Mouse (Mus musculus): ENCODE measurements at regions not wholly inside any gene's neighbourhood (a gene's known extent, or its start where the extent isn't known, plus 50 kb on each side); places are given as distances from the start of the nearest gene placed in this dataset.

DNA sequence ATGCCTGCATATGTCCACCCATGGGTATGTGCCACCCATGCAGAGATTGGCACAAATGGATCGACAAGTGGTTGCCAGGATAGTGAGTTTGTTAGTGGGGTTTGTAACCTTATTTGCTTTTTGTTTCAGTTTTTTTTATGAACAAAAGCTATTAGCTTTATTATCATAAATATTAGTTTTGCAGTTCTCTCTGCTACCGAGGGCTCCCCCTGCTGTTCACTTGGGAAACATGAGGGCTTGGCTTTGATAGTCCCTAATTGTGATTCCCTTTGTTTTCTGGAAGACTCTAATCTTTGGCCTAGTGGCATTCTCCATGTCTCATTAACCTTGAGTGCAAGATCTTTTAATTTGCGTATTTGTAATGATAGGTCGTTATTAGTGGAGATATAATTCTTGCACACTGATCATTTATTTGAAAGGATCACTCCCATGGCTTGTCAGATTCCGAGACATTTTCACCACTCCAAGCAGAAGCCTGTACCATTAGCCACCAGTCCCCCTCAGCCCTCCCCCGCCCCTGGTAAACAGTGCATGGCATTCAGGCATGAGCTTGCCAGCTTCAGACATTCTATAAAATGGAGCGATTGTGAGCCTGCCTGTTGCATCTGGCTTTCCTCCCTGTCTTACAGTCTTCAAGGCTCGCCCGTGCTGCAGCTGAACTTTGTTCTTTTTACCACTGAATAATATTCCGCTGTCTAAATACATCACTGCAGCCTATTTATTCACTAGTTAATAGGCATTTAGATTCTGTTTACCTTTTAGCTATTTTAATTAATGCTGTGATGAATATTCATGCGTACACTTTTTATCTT lies 249.9 kb upstream of the Rnaseh2b start:
- peak; percentile 36 for DNase-seq (ENCODE audit: low read depth, low spot score)

GRCm38 (mm10) chr14:62043117-62043422 lies 249.3 kb upstream of the Rnaseh2b start:
- no peak for TF ChIP-seq ZC3H11A (IDR thresholded peaks at IDR 0.05; ENCODE audit: borderline replicate concordance, low read depth, low read length)
- no peak for TF ChIP-seq MAFK (IDR thresholded peaks at IDR 0.05; ENCODE audit: insufficient read depth, low read depth, low read length)
- no peak for TF ChIP-seq HCFC1 (IDR thresholded peaks at IDR 0.05; ENCODE audit: borderline replicate concordance, insufficient read depth, low read length)
- no peak for TF ChIP-seq CHD2 (IDR thresholded peaks at IDR 0.05; ENCODE audit: low read depth, low read length)
- no peak for TF ChIP-seq ZNF384 (IDR thresholded peaks at IDR 0.05; ENCODE audit: low read depth, low read length)
- DNase-seq (ENCODE audit: low read depth, low spot score) = no peak
- no peak overlapping the region for H3K9ac ChIP-seq (ENCODE audit: insufficient read depth, low read depth, low read length, poor library complexity, severe bottlenecking)

More for the DNA sequence above, 249.9 kb upstream of the Rnaseh2b start:
- H3K9me3 ChIP-seq (ENCODE audit: control insufficient read depth, insufficient read depth, low read depth, low read length) = no peaks in the 10 kb centered on the region
- H3K36me3 ChIP-seq (ENCODE audit: control insufficient read depth, insufficient read depth, low read length, poor library complexity, severe bottlenecking) = no peaks in the 10 kb centered on the region
- no peak overlapping the region for H3K4me3 ChIP-seq (ENCODE audit: insufficient read depth in 1 of 2, low read depth in 1 of 2, low read length in 2 of 2, poor library complexity in 1 of 2, severe bottlenecking in 1 of 2)
- TF ChIP-seq CHD2 (IDR thresholded peaks at IDR 0.05; ENCODE audit: low read depth, low read length) (no peak), ZC3H11A (IDR thresholded peaks at IDR 0.05; ENCODE audit: borderline replicate concordance, low read depth, low read length) (peak; percentile 42; the same call in 1 of the 2 replicates)
- in situ Hi-C loops (cut with MboI; ENCODE audit: low sequenced_read_pairs in 2 of 2, unreplicated experiment in 2 of 2) = no loop called here
- H3K27ac ChIP-seq (ENCODE audit: insufficient read depth, low read depth, low read length, poor library complexity, severe bottlenecking) = no peak overlapping the region
- H3K9ac ChIP-seq (ENCODE audit: insufficient read depth, low read depth, low read length, poor library complexity, severe bottlenecking) = no peak overlapping the region
- 0 out of 4 replicates have a peak, but pooled peaks cover 2% of the 10 kb centered on the region in 2 experiments for H3K4me1 ChIP-seq (ENCODE audit: control insufficient read depth in 2 of 2, insufficient read depth in 2 of 2, low read length in 2 of 2, poor library complexity in 1 of 2)

GRCm38 (mm10) chr14:62050941-62051340 lies 241.4 kb upstream of the Rnaseh2b start:
- no peaks in the 10 kb centered on the region for H3K4me1 ChIP-seq (ENCODE audit: control insufficient read depth in 2 of 2, insufficient read depth in 2 of 2, low read length in 2 of 2, poor library complexity in 1 of 2)
- TF ChIP-seq ZC3H11A (IDR thresholded peaks at IDR 0.05; ENCODE audit: borderline replicate concordance, low read depth, low read length) = no peak
- no peak for TF ChIP-seq MAFK (IDR thresholded peaks at IDR 0.05; ENCODE audit: insufficient read depth, low read depth, low read length)
- TF ChIP-seq ZNF384 (IDR thresholded peaks at IDR 0.05; ENCODE audit: low read depth, low read length) = no peak
- TF ChIP-seq HCFC1 (IDR thresholded peaks at IDR 0.05; ENCODE audit: borderline replicate concordance, insufficient read depth, low read length) = no peak
- TF ChIP-seq CHD2 (IDR thresholded peaks at IDR 0.05; ENCODE audit: low read depth, low read length) = no peak
- H3K9me3 ChIP-seq (ENCODE audit: control insufficient read depth, insufficient read depth, low read depth, low read length) = no peaks in the 10 kb centered on the region
- no peak for DNase-seq (ENCODE audit: low read depth, low spot score)
- no peak overlapping the region for H3K9ac ChIP-seq (ENCODE audit: insufficient read depth, low read depth, low read length, poor library complexity, severe bottlenecking)
- no peak overlapping the region for H3K27ac ChIP-seq (ENCODE audit: insufficient read depth, low read depth, low read length, poor library complexity, severe bottlenecking)
- no peaks in the 10 kb centered on the region for H3K36me3 ChIP-seq (ENCODE audit: control insufficient read depth, insufficient read depth, low read length, poor library complexity, severe bottlenecking)
- in situ Hi-C loops (cut with MboI; ENCODE audit: low sequenced_read_pairs in 2 of 2, unreplicated experiment in 2 of 2) = no loop called here
- H3K4me3 ChIP-seq (ENCODE audit: insufficient read depth in 1 of 2, low read depth in 1 of 2, low read length in 2 of 2, poor library complexity in 1 of 2, severe bottlenecking in 1 of 2) = no peak overlapping the region

More at GRCm38 (mm10) chr14:62043117-62043422, 249.3 kb upstream of the Rnaseh2b start:
- Histone ChIP-seq H3K4me3 (ENCODE audit: insufficient read depth in 1 of 2, low read depth in 1 of 2, low read length in 2 of 2, poor library complexity in 1 of 2, severe bottlenecking in 1 of 2) (no peak overlapping the region), H3K4me1 (ENCODE audit: control insufficient read depth in 2 of 2, insufficient read depth in 2 of 2, low read length in 2 of 2, poor library complexity in 1 of 2) (0 out of 4 replicates have a peak, but pooled peaks cover 0 to under 1% of the 10 kb centered on the region in 2 experiments), H3K27ac (ENCODE audit: insufficient read depth, low read depth, low read length, poor library complexity, severe bottlenecking) (no peak overlapping the region), H3K9me3 (ENCODE audit: control insufficient read depth, insufficient read depth, low read depth, low read length) (no peaks in the 10 kb centered on the region), H3K36me3 (ENCODE audit: control insufficient read depth, insufficient read depth, low read length, poor library complexity, severe bottlenecking) (no peaks in the 10 kb centered on the region)
- in situ Hi-C loops (cut with MboI; ENCODE audit: low sequenced_read_pairs in 2 of 2, unreplicated experiment in 2 of 2) = no loop called here

DNA sequence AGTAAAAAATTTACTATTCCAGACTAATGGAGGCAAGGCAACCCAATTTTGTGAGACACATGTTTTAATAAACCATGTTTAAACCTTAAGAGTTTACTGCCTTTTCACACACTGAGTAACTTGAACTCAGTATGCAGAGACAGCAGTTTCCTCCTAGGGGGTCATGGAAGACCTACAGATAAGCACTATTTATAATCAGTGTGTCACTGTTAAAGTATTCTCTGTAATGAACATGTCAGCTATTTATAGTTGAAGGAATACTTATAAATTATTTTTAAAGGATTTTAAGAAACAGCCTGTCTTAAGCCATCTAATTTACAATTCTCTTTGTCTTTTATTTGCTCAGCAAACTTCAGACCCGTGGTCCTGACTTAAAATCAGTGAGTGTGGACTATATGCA lies 240.5 kb upstream of the Rnaseh2b start:
- in situ Hi-C loops (cut with MboI; ENCODE audit: low sequenced_read_pairs in 2 of 2, unreplicated experiment in 2 of 2) = no loop called here
- no peaks in the 10 kb centered on the region for H3K36me3 ChIP-seq (ENCODE audit: control insufficient read depth, insufficient read depth, low read length, poor library complexity, severe bottlenecking)
- H3K4me3 ChIP-seq (ENCODE audit: insufficient read depth in 1 of 2, low read depth in 1 of 2, low read length in 2 of 2, poor library complexity in 1 of 2, severe bottlenecking in 1 of 2) = no peak overlapping the region
- H3K27ac ChIP-seq (ENCODE audit: insufficient read depth, low read depth, low read length, poor library complexity, severe bottlenecking) = no peak overlapping the region
- no peaks in the 10 kb centered on the region for H3K9me3 ChIP-seq (ENCODE audit: control insufficient read depth, insufficient read depth, low read depth, low read length)
- H3K4me1 ChIP-seq (ENCODE audit: control insufficient read depth in 2 of 2, insufficient read depth in 2 of 2, low read length in 2 of 2, poor library complexity in 1 of 2) = no peaks in the 10 kb centered on the region
- TF ChIP-seq ZNF384 (IDR thresholded peaks at IDR 0.05; ENCODE audit: low read depth, low read length) = no peak
- no peak for TF ChIP-seq CHD2 (IDR thresholded peaks at IDR 0.05; ENCODE audit: low read depth, low read length)
- TF ChIP-seq MAFK (IDR thresholded peaks at IDR 0.05; ENCODE audit: insufficient read depth, low read depth, low read length) = no peak
- TF ChIP-seq ZC3H11A (IDR thresholded peaks at IDR 0.05; ENCODE audit: borderline replicate concordance, low read depth, low read length) = no peak
- TF ChIP-seq HCFC1 (IDR thresholded peaks at IDR 0.05; ENCODE audit: borderline replicate concordance, insufficient read depth, low read length) = no peak
- no peak overlapping the region for H3K9ac ChIP-seq (ENCODE audit: insufficient read depth, low read depth, low read length, poor library complexity, severe bottlenecking)
- no peak for DNase-seq (ENCODE audit: low read depth, low spot score)

Data from ES-E14 (cell line).